Mouse (Mus musculus): ENCODE data around the gene Rabl6.

DNA sequence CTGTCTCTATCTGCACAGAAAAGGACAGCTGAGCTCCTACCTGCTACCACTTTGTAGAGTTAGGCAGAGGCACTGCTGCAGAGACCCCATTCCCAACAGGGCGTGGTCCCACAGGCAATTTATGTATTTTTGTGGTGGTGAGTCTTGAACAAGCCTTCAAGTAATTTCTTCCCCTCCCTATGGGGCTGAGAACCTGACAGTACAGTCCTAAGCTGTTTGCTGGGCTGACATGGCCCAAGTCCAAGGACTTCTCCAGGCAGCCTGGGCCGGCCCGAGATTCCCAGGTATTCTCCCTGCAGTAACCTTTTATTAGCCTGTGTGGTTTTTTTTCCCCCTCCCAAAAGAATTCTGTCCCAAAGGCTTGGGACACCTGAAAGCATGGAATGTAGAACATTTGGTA is 24.2 kb downstream of the Rabl6 start:
- no peak for TF ChIP-seq CTCF (conservative IDR thresholded peaks at IDR 0.05; ENCODE audit: low read length)
- no peak for TF ChIP-seq NANOG (IDR thresholded peaks at IDR 0.05; ENCODE audit: borderline replicate concordance, low read length)

Measured in E14TG2a.4 (cell line).